Mouse (Mus musculus) regulatory T cell (primary cell): ENCODE measurements around the gene Dll3.

ENCODE experiments used
- in situ Hi-C: fragments of 300-600 bp; cut with MboI, MseI; formaldehyde crosslinking; loops from one replicate; pipeline ENCODE4 v1.15.1; 2025; ENCODE audit warnings: high pct_unique_total_duplicates

Gene Dll3

GRCm38 (mm10) chr7:28301616-28302433 is at the start of gene Dll3:
Gene Dll3 (minus strand): TSS chr7:28302238.
- in situ Hi-C loops: no loop called here

- in situ Hi-C loops: no loop called here
Observed at GRCm38 (mm10) chr7:28351676-28352191, 49.7 kb upstream of the Dll3 start.

- in situ Hi-C loops: no loop called here
Observed at GRCm38 (mm10) chr7:28350155-28350883, 48.3 kb upstream of the Dll3 start, which contains the start of gene Rps16. Gene Rps16 (plus strand): TSS chr7:28350652.

- in situ Hi-C loops: no loop called here
Observed at GRCm38 (mm10) chr7:28348601-28349000, 46.6 kb upstream of the Dll3 start.

GRCm38 (mm10) chr7:28347746-28348145 is 45.7 kb upstream of the Dll3 start:
- in situ Hi-C loops: no loop called here

- in situ Hi-C loops: no loop called here
Observed at GRCm38 (mm10) chr7:28344637-28345036, 42.6 kb upstream of the Dll3 start.

- in situ Hi-C loops: no loop called here
Observed at GRCm38 (mm10) chr7:28341381-28341780, 39.3 kb upstream of the Dll3 start.

GRCm38 (mm10) chr7:28339213-28339917 is 37.3 kb upstream of the Dll3 start:
- in situ Hi-C loops: no loop called here

- in situ Hi-C loops: no loop called here
Observed at GRCm38 (mm10) chr7:28338108-28338998, 36.3 kb upstream of the Dll3 start, which contains the start of gene Supt5. Gene Supt5 (minus strand): TSS chr7:28338746.

- in situ Hi-C loops: no loop called here
Observed at GRCm38 (mm10) chr7:28335471-28335870, 33.4 kb upstream of the Dll3 start.

- in situ Hi-C loops: no loop called here
Observed at GRCm38 (mm10) chr7:28334534-28334933, 32.5 kb upstream of the Dll3 start.

GRCm38 (mm10) chr7:28328260-28328659 is 26.2 kb upstream of the Dll3 start:
- in situ Hi-C loops: no loop called here

- in situ Hi-C loops: no loop called here
Observed at GRCm38 (mm10) chr7:28326457-28326856, 24.4 kb upstream of the Dll3 start.

GRCm38 (mm10) chr7:28325293-28325692 is 23.3 kb upstream of the Dll3 start:
- in situ Hi-C loops: no loop called here

- in situ Hi-C loops: no loop called here
Observed at GRCm38 (mm10) chr7:28321974-28322720, 20.1 kb upstream of the Dll3 start.

- in situ Hi-C loops: loop anchor here (10.0 kb wide), 1 partner anchor 1436 kb away; no protein-coding TSS in a partner anchor
Observed at GRCm38 (mm10) chr7:28318714-28319113, 16.7 kb upstream of the Dll3 start.

- in situ Hi-C loops: loop anchor here (10.0 kb wide), 1 partner anchor 1437 kb away; no protein-coding TSS in a partner anchor
Observed at GRCm38 (mm10) chr7:28318036-28318435, 16.0 kb upstream of the Dll3 start.

GRCm38 (mm10) chr7:28311926-28312543 is 10.0 kb upstream of the Dll3 start, which contains the start of gene Timm50:
Gene Timm50 (minus strand): TSS chr7:28312072.
- in situ Hi-C loops: loop anchor here (10.0 kb wide), 1 partner anchor 1443 kb away; no protein-coding TSS in a partner anchor
